Mouse (Mus musculus) megakaryocyte, embryonic 14.5 days (primary cell): ENCODE results near the gene Dennd1b. TPM values are rescaled to one million over a fixed set of nuclear protein-coding genes. Genes with fewer than 3 reads are reported as not detected.

Experiments
- H3K27me3 ChIP-seq: replicated peaks from 2 replicates; pipeline ENCODE3; 2012; ENCODE audit warnings: inconsistent platforms
- H3K36me3 ChIP-seq: replicated peaks from 2 replicates; pipeline ENCODE3; 2012; ENCODE audit warnings: low read length, inconsistent platforms, mixed read lengths
- H3K4me1 ChIP-seq: 2 replicates; pipeline ENCODE4 v1.6.1; 2012; ENCODE audit warnings: inconsistent platforms
- H3K4me3 ChIP-seq: replicated peaks from 2 replicates; pipeline ENCODE3; 2012; ENCODE audit warnings: moderate library complexity, mild to moderate bottlenecking, inconsistent platforms
- H3K9me3 ChIP-seq: 2 replicates; pipeline ENCODE4 v1.6.1; 2012; ENCODE audit warnings: inconsistent platforms
- FLI1 ChIP-seq: IDR thresholded peaks from 2 replicates; pipeline ENCODE4 v1.6.1; 2012; ENCODE audit warnings: low read length, inconsistent platforms, mixed read lengths
- GATA1 ChIP-seq: IDR thresholded peaks from 3 replicates; pipeline ENCODE4 v1.6.1; 2012; ENCODE audit warnings: mixed read lengths, low read length, inconsistent platforms, borderline replicate concordance
- polyA plus RNA-seq: library from polyadenylated mRNA; stranded (reverse); fragments of >175 nt; gene quantifications from 2 replicates; pipeline ENCODE4 v1.2.3, GENCODE M21; 2012; ENCODE audit warnings: low replicate concordance; ENCODE audit not compliant: insufficient read depth

Gene Dennd1b
- polyA plus RNA-seq, 1 experiment: 0.79 TPM

DNA sequence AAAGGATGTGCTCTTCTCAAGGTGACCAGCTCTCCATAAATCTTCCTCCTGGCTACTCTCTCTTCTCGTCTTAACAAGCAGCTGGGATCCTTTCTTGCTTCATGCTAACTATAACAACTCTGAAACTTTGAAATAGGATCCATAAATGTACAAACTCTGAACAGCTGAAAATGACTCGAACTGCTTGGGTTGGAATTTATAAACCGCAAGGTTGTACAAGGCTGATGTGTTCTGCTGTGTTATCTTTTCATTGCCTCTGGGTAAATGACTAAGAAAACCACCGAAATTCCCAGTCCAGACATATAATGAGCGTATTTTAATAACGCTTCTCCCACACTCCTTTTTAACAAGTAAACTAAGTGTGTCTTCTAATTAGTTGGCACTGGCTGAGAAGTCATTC lies 27.1 kb upstream of the Dennd1b start:
- Histone ChIP-seq H3K36me3 (no peaks in the 10 kb centered on the region), H3K9me3 (no peaks in the 10 kb centered on the region), H3K27me3 (no peaks in the 10 kb centered on the region), H3K4me3 (no peak overlapping the region), H3K4me1 (peaks cover 5% of the 10 kb centered on the region)
- TF ChIP-seq GATA1 (no peak), FLI1 (no peak)

GRCm38 (mm10) chr1:138937686-138938370 lies 25.4 kb upstream of the Dennd1b start:
- Histone ChIP-seq H3K4me1 (peaks cover 5% of the 10 kb centered on the region), H3K4me3 (no peak overlapping the region), H3K9me3 (no peaks in the 10 kb centered on the region), H3K27me3 (no peaks in the 10 kb centered on the region), H3K36me3 (no peaks in the 10 kb centered on the region)
- no peak for TF ChIP-seq FLI1
- TF ChIP-seq GATA1: no peak

GRCm38 (mm10) chr1:138939579-138940139 lies 23.6 kb upstream of the Dennd1b start:
- no peak overlapping the region for H3K4me3 ChIP-seq
- no peaks in the 10 kb centered on the region for H3K36me3 ChIP-seq
- peaks cover 5% of the 10 kb centered on the region for H3K4me1 ChIP-seq
- TF ChIP-seq GATA1: no peak
- no peak for TF ChIP-seq FLI1
- no peaks in the 10 kb centered on the region for H3K9me3 ChIP-seq
- H3K27me3 ChIP-seq: no peaks in the 10 kb centered on the region

DNA sequence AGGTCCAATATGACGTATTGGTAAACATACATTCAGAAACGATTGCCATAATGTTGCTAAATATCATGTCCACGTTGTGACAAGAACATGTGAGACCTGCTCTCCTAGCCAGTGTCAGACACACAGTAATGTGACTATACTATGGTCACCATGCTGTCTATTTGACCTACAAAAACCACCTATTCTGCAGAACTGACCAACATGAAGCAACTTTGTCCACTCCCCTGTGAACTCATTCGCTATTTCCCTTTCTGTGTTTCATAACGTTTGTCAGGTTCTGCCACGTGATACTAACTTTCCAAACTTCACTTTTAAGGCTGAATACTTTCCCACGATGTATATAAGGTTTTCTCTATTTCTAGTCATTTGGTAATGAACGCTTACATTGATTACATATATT lies 22.8 kb upstream of the Dennd1b start:
- Histone ChIP-seq H3K4me1 (peaks cover 5% of the 10 kb centered on the region), H3K9me3 (no peaks in the 10 kb centered on the region), H3K36me3 (no peaks in the 10 kb centered on the region), H3K4me3 (no peak overlapping the region), H3K27me3 (no peaks in the 10 kb centered on the region)
- TF ChIP-seq GATA1 (no peak), FLI1 (no peak)

DNA sequence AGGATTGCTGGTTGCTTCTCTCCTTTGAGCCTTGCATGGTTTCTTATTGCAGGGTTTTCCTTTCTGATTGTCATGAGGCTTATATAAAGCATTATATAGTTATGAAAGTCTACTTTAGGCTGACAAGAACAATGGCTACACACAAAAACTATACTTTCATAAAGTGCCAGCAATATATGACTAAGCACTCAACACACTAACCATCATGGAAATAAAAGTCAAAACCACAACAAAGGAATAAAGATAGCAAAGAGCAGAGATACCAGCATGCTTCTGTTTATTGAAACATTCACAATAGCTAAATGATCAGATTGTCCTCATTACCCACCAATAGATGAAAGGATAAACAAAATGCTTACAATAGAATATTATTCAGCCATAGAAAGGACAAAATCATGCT lies 11.1 kb upstream of the Dennd1b start:
- Histone ChIP-seq H3K27me3 (no peaks in the 10 kb centered on the region), H3K4me1 (peaks cover 21% of the 10 kb centered on the region), H3K36me3 (no peaks in the 10 kb centered on the region), H3K9me3 (no peaks in the 10 kb centered on the region), H3K4me3 (no peak overlapping the region)
- TF ChIP-seq GATA1 (no peak), FLI1 (no peak)

DNA sequence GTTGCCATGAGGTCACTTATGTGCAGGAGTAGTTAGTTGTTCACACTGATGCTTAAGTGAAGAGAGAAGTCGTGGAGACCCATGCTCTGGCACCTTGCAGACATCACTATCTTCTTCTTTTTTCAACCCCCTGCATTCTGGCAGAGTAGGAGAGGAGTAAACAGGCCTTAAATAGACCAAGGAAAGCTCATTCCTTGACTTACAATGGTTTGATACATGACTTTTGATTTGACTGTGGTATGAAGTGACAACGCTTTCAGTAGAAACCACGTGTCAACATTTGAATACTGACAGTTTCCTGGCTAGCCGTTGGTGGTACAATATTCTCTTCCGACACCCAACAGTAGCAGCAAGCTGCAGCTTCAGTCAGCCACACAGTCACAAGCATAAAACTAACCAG lies 8.3 kb upstream of the Dennd1b start:
- no peak for TF ChIP-seq GATA1
- TF ChIP-seq FLI1: no peak
- no peak overlapping the region for H3K4me3 ChIP-seq
- no peaks in the 10 kb centered on the region for H3K27me3 ChIP-seq
- H3K9me3 ChIP-seq: no peaks in the 10 kb centered on the region
- H3K4me1 ChIP-seq: peaks cover 22% of the 10 kb centered on the region
- no peaks in the 10 kb centered on the region for H3K36me3 ChIP-seq

- H3K9me3 ChIP-seq: no peaks in the 10 kb centered on the region
- TF ChIP-seq FLI1 (no peak), GATA1 (no peak)
- H3K36me3 ChIP-seq: no peaks in the 10 kb centered on the region
- H3K4me3 ChIP-seq: no peak overlapping the region
- peaks cover 22% of the 10 kb centered on the region for H3K4me1 ChIP-seq
- no peaks in the 10 kb centered on the region for H3K27me3 ChIP-seq
Observed at GRCm38 (mm10) chr1:138955455-138955854, 7.8 kb upstream of the Dennd1b start.

DNA sequence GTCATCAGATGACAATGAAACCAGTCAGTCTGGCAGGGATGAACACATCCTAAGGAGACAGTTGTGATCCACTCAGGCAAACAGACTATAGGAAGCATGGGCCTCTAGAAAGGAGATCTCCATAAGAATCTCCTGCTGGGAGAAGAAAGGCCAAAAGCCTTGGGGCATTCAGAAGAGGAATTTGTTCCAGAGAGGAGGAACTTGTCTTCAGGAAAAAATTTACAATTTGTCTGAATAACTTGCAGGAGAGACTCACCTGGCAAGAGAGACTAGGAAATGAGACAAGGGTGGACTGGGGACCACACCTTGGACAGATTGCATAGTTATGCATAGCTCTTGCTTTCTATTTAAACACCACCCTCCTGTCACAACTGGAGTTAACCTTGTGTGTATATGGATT lies 6.7 kb upstream of the Dennd1b start:
- no peak overlapping the region for H3K4me3 ChIP-seq
- TF ChIP-seq FLI1: no peak
- no peaks in the 10 kb centered on the region for H3K9me3 ChIP-seq
- H3K4me1 ChIP-seq: peaks cover 25% of the 10 kb centered on the region
- H3K27me3 ChIP-seq: no peaks in the 10 kb centered on the region
- no peaks in the 10 kb centered on the region for H3K36me3 ChIP-seq

DNA sequence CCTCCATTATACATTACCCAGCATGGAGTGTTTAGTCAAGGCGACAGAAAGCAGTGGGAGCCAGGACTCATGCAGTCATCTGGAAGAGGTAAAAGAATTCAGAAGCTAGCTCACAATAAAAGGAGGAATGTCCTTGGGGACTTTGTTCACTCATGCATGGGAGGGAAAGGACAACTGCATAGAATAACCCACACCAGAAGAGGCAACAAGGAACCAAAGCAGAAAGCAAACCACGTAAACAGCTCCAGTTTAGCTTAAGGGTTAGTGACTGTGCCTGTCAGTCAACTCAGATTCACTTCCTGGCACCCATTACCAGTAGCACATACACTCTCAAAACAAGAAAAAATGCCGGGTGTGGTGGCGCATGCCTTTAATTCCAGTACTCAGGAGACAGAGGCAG lies 6.1 kb upstream of the Dennd1b start:
- Histone ChIP-seq H3K9me3 (no peaks in the 10 kb centered on the region), H3K4me1 (peaks cover 22% of the 10 kb centered on the region), H3K4me3 (no peak overlapping the region), H3K36me3 (no peaks in the 10 kb centered on the region), H3K27me3 (no peaks in the 10 kb centered on the region)
- TF ChIP-seq GATA1 (no peak), FLI1 (no peak)

- H3K36me3 ChIP-seq: no peaks in the 10 kb centered on the region
- H3K4me1 ChIP-seq: peaks cover 26% of the 10 kb centered on the region
- H3K27me3 ChIP-seq: no peaks in the 10 kb centered on the region
- H3K9me3 ChIP-seq: no peaks in the 10 kb centered on the region
- no peak for TF ChIP-seq FLI1
- no peak for TF ChIP-seq GATA1
- no peak overlapping the region for H3K4me3 ChIP-seq
Observed at GRCm38 (mm10) chr1:138958863-138959262, 4.4 kb upstream of the Dennd1b start.

- no peaks in the 10 kb centered on the region for H3K36me3 ChIP-seq
- no peak overlapping the region for H3K4me3 ChIP-seq
- H3K27me3 ChIP-seq: no peaks in the 10 kb centered on the region
- TF ChIP-seq GATA1 (no peak), FLI1 (no peak)
- peaks cover 24% of the 10 kb centered on the region for H3K4me1 ChIP-seq
- H3K9me3 ChIP-seq: no peaks in the 10 kb centered on the region
Observed at GRCm38 (mm10) chr1:138959903-138960483, 3.2 kb upstream of the Dennd1b start.
